Comparison of ENCODE assay signal across 11 mouse cellular contexts in the genomic region with DNA sequence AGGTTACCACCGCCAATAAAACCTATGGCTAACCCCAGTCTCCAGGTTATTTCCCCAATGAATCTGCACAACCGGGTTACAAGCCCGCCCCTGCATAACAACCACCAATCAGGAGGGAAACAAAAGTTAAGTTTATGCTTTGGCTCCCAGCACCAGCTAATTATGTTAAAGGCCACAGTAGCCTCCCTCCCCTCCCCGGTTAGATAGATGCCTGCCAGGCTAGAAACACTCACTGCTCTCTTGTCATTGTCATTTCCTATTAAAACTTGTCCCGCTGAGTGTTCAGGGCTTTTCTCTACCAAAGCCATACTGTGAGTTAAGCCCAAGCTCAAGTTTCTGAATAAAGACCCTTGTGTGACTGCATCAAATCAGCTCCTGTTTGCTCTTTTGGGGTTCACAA.
"Had no signal": no experiment of that assay in that cellular context is flagged by ENCODE, and none has a peak within 500 bp of the region (broad histone marks: within the 10 kb centered on the region; RNA-seq: fewer than 3 reads in every experiment).

No protein-coding gene starts in this region.

- H3K4me2 ChIP-seq: limb, embryonic 13.5 days; neural tube, embryonic 12.5 days; stomach, embryonic 15.5 days had no signal

- H3K27ac ChIP-seq: left cerebral cortex, adult 2 months; limb, embryonic 13.5 days; liver, embryonic 14.5 days; neural tube, embryonic 12.5 days; stomach, embryonic 15.5 days had no signal

- H3K36me3 ChIP-seq: limb, embryonic 13.5 days; neural tube, embryonic 12.5 days; stomach, embryonic 15.5 days had no signal

- H3K9ac ChIP-seq: limb, embryonic 13.5 days; liver, embryonic 14.5 days; neural tube, embryonic 12.5 days; stomach, embryonic 15.5 days had no signal

- DNase-seq: kidney, adult 8-10 months; kidney, postnatal 25 days; lung, adult 18-20 months; right cerebral cortex, postnatal 14 days; thymus, adult 2 months; thymus, postnatal 25 days had no signal

- H3K4me1 ChIP-seq: stomach, embryonic 15.5 days had no signal

- H3K4me3 ChIP-seq: left cerebral cortex, adult 2 months; limb, embryonic 13.5 days; neural tube, embryonic 12.5 days; stomach, embryonic 15.5 days had no signal

- H3K27me3 ChIP-seq: limb, embryonic 13.5 days; neural tube, embryonic 12.5 days; stomach, embryonic 15.5 days had no signal

- H3K9me3 ChIP-seq: limb, embryonic 13.5 days; neural tube, embryonic 12.5 days; stomach, embryonic 15.5 days had no signal
